Mouse (Mus musculus) CD8-positive naive resting alpha-beta T cell, adult 2 months (primary cell): Measurements from ENCODE around the gene Syk.
A peak's percentile ranks its signal among the peaks of the same experiment; 100 is the strongest.

Experiments
- DNase-seq, 2 experiments: peaks; one replicate each; pipeline ENCODE4 v3.0.0; 2022; ENCODE audit warnings: low read depth in 2 of 2, low spot score in 2 of 2

The Syk gene

DNA sequence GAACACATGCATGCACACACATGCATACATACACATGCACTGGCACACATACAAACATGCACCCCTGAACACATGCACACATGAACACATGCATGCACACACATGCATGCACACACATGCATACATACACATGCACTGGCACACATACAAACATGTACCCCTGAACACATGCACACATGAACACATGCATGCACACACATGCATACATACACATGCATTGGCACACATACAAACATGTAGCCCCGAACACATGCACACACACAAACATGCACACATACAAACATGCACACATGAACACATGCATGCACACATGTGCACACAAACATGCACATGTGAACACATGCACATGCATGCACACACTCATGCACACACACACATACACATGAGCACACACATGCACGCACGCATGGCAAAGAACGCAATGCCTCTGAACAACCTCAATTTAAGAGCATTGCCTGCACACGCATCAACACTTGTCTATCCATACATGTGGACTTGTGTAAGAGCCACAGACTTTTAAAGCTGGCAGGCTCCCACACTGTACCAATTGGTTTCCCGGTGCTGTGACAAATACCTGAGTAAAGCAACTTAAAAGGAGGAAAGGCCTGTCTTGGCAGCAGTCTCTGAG lies 66.9 kb downstream of the Syk start:
- DNase-seq, result no peak

DNA sequence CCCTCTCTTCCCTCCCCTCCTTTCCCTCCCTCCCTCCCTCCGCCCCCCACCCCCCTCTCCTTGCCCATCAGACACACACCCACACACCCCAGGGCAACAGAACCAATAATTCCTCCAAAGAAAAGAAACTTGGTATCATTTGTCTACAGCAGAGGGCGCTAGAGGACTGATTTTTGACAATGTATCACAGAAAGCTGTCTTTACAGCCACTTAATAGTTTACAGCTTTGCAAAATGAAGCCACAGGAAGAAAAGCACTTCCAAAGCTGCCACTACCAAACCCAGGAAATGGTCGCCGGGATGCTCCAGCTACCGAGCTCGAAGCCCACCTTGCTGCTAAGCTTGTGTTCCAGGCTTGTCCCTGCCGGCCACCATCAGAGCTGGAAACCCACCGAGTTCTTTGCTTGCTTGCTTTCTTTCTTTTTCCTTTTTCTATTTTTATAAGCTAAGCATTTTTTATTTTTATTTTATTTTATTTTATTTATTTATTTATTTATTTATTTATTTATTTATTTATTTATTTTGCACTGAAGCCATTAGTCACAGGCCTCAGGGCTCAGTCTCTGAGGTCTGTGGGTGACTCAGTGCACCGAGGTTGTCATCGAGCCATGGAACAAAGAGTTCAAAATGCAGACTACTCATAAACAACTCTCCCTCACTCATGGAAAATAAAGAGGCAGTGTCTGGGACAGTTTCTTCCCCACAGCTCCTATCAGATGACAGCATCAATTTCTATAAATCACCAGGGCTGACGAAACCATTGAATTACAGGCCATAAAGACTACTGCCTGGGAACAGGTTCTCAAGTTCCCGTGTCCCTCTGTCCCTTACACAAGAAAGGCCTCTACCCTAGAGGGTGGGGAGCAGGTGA lies 68.6 kb downstream of the Syk start:
- DNase-seq, result peak; percentile 34 to 51

DNA sequence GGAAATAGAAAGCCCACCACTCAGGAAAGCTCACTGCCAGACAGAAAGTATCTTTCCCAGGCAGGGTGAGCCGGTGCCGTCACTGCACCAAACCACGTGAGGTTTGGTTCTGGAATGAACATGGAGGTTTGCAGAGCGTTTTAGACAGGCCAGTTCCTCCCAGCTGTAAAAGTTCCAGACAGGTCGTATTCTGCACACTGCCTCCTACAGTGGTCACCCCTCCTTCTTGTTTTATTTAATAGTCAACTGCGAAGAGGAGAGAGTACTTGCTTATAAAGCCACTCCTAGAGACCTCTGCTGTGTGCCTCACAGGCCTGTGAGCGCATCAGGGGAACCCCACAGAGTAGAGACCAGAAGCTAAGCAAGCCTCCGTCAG lies 69.3 kb downstream of the Syk start:
- no peak for DNase-seq

DNA sequence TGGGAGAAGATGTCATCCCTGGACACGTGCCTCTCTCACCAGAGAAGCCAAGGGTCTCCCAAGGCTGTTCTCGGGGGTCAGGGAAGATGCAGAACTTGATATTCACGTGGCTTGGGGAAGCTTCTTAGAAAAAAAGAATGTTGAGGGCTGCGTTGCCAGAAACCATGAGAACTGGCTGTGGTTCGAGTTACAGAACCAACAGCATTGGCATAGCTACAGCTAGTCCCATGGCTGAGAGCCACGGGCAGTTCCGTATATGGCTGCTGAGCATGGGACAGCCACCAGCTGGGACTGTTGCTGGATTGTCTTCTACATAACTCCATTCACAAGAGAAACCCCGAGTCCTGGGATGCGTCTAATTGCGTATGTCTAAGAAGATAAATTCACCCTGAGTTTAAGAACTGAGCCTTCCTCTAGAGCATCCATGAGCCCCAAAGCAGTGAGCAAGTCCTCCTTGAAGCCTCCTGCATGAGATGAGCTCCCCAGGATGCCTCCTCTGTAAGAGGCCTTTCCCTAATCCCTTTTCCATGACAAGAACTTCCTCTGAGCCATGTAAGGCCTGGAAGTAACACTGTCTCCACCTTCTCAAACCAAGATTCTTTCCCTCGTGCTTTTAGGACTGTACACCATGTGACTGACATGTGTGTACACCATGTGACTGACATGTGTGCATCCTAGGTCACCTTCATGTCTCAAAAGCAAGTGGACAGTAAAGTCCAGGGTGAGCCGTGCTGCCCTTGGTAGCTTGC lies 71.3 kb downstream of the Syk start:
- no peak for DNase-seq

DNA sequence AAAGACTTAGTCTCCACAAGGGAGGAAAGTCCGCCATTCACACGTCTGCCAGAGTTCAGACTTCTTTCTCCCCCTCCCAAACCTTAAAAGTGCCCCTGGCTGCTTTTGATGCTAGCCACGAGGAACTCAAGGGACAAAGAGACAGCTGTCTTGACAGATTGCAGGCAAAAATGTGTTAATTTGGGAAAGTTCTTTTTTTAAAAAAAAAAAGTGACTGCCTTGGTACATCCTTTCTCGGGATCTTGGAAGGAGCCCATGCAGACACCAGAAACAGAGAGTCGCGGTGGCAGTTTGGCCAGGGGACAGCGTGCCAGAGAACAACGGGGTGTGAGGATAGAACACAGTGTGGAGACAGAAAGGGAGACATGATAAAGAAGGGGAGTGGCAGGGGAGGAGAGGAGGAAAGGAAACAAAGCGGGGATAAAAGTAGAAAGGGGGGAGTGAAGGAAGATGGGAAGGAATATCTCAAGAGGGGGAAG lies 71.9 kb downstream of the Syk start:
- DNase-seq, result no peak

DNA sequence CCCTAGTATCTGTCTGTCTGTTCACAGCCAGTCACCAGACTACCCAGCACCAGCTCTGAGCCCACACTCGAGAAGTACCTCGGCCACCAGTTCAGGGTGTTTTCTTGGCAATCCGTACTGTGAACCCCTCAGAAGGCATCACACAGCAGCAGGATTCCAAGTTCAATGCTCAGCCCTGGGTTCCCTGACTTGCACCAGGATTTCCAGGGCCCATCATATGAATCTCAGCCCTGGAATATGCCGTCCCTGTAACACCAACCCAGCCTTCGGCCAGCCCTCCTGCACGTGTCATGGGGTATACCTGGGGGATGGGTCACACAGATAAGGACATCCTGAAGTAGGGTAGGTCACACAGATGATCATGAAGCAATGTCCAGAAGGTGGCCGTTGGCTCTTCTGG lies 75.0 kb downstream of the Syk start:
- no peak for DNase-seq

DNA sequence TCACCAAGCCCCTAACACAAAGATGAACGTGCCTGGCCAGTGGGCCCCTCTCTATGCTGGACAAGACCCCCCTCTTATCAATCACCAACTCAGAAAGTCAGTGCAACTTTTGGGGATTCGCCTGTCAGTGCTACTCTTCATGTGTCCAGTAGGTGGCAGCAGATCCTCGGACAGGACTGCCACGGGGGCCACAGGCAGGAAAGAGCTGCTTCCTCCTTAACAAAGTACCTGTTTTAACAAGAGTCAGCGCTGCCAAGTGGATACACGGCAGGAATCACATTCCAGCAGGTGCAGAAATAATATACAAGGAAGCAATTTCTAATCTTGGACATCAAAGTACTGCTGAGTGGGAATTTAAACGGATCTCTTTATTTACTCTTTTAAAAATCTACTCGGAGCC lies 75.5 kb downstream of the Syk start:
- peak; percentile 55 to 57 for DNase-seq

DNA sequence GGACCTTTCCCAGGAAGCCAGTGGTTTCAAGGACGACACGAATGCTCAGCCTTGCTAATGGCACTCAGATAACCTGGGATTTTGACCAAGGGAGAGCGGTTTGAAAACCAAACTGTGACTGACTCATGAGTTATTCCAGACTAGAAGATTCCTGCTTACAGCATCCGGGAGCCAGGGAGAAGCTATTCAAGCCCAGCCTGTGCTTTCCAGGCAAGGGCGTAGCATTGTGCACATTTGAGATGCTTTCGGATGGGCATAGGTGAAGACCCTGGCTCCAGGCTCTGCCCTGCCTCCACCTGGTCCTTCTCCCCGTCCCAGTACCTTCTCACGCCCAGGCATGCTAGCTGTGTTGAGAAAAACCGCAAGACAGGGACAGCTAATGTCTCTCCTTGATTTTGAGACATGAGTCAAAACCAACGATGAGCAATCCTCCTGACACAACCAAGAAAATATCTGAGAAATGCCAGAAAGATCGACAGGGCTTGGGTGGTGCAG lies 76.2 kb downstream of the Syk start:
- no peak for DNase-seq

DNA sequence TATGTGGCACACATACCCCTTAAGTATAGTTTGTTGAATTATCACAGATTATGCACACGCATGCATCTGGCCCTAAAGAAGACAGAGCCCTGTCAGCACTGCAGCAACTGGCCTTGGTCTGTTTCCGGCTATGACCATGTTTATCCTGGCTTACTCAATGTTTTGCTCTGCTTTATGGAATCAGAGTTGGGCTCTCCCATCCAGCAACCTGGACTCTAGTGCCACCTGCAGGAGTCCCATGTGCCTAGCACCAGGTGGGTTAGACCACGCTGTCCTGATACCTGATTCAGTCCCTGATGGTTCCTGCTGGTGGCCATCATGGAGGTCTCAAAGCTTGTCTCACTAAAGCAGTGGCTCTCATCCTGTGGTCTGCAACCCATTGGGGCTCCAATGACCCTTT lies 86.9 kb downstream of the Syk start:
- no peak for DNase-seq

DNA sequence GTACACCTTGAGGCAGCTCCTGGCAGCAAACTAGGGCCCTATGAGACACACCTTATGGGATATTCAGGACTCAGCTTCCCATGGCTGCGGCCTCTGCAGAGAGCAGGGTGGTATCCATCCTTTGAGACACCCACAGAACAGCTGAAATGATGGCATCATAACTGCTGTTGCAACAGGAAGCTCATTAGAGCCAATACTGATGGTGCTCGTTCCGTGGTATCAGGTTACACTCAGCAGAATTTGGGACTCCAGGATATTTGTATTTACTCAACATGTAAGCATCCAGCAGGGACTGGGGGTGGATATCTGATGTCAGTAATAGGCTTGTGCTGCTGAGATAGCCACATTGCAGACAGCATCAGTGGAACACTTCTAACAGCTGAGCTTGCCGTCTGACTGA lies 90.3 kb downstream of the Syk start:
- DNase-seq, result no peak

DNA sequence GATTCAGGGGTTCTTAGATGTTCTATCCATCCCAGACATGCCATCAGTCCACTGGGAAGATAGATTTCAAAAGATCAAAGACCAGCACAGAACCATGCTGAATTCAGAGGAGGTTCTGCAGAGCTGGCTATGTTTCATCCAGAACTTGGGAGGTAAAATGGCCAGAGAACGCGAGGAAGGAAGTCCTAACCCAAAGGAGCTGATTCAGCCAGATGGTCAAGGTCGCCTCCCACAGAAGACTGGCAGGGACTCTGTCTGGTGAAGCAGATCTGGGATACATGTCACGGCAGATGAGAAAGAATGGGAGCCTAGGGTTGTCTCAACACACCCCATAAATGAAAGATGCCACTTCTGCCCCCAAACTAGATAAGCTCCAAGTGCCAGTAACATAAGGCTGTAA lies 90.9 kb downstream of the Syk start:
- no peak for DNase-seq

DNA sequence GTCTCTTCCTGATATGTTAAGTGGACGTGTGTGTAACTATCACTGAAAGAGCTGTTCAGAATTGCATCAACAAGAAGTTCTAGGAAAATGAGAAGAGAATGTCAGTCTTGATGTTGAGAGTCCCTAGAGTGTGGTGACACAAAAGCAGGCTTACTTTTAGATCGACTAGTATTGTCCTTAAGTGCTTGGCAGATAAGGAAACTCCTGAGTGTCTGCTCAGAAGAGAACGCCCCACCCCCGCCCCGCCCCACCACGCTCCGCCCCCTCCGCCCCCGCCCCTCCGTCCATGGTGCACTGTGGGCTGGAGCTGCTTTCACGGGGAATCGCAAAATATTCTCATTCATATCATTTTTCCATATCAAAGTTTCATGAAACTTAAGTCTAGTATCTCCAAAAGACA lies 91.9 kb downstream of the Syk start:
- no peak for DNase-seq

DNA sequence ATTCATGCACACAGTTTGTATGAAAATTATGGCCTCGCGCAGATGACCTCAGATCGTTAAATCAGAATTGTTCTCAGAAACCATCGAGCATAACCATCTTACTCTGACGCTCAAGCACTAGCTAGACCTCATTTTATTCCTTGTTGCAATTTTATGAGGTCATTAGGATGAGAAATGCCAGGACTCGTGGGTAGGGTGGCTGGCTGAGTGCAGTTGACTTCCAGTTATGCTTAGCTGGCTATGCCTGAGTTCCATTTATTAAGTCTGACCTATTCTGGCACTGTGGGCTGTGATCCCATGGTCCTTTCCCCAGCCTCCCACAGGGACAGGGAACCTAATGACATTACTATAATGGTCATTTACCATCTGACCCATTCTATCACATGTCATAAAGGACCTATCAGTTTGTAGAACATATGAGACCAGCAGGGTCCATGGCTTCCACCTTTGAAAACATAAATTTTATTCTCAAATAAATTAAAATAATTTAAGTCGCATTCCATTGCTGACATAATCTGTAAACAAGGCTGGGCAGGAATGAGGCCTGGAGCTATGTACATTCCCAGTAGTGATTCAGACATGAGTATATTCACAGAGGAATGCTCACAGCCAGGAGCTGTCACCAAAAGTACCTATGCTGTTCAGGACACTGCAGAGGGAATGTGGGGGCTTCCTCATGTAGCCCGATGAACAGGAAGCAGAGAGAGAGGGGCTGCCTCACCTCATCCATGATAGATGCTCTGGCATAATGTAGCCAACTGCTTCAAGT lies 92.7 kb downstream of the Syk start:
- DNase-seq, result no peak

DNA sequence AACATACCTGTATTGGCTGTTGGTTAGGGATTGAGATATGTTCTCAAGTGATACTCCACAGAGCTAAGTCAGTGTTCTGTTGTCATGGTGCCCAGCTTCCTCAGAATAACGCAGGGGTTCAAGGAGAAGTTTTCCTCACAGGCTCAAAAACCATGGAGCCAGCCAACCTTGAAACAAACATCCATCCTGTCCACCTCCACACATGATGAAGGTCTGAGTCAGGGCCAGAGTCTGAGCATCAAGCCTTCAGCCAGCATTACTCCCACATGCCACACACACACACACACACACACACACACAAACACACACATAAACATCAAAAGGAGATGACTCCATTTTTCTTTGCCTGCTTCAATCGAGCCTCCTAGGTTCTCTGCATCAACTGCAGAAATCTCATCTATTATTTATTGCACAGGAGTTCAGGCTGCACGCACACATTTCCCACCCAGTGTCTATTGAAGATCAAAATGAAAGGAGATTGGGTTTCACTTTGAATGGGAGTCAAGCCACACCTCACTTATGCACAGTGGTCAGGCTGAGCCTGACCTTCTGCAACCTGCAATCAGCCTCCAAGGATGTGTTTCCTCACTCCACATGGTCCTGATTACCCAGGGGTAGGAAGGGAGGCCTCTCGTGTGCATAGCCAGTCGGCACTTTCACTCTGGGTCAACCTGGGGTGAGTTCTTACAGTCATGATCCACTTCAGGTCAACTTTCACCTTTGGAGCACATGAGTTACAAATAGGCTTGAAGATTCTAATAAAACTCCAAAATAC lies 93.9 kb downstream of the Syk start:
- DNase-seq, result no peak

DNA sequence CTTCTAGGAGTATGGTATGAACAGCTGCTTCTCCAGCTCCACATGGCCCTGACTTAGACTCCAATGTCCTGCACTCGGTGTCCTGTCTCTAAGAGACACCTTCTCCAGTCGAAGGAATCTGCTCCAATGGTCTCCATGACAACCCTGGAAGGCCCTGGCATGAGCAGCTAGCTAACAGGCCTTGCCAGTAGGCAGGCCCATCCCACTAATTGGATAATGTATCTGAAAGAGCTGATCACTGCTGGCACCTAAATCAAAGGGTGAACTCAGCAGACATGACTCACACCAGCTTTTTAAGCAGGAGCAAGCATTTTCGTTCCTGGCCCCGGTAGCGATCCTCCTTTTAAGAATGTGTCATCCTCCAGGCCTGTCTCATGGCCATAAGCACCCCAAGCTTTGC lies 96.9 kb downstream of the Syk start:
- DNase-seq, result no peak

DNA sequence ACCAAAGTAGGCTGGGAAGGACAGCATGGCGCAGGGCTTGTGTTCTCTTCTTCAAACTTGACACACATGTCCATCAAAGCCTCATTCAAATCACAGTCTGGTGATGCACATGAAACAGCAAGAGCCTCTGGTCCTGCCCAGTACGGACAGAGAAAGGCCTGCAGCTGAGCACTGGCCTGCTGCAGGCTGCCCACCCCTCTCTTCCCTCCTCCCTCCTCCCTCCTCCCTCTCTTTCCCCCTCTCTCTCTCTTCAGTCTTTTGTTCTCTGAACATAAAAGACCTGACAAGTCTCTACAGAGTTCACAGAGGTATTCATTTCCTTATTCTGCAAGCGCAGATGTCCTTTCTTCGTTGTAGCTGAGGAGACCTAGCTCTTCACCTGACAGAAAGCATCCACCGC lies 99.1 kb downstream of the Syk start:
- DNase-seq, result no peak

DNA sequence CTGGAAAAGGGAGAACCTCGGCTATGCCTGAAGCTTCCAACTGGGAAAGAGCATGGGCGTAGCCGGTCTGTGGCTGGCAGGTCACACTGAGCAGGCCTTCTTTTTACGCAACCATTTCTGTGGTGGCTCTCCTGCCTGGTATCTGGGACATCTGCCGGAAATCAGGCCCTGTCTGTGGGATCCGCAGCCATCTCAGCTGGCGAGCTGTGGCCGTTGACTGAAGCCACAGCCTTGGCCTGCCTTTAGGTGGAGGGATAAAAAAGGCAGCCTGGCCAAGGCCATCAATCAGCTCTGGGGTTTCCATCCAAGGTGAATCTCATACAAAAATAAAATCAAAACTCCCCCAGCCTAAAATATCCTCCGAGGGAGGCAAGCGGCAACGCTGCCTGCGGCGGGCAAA lies 107.5 kb downstream of the Syk start:
- DNase-seq, result no peak

DNA sequence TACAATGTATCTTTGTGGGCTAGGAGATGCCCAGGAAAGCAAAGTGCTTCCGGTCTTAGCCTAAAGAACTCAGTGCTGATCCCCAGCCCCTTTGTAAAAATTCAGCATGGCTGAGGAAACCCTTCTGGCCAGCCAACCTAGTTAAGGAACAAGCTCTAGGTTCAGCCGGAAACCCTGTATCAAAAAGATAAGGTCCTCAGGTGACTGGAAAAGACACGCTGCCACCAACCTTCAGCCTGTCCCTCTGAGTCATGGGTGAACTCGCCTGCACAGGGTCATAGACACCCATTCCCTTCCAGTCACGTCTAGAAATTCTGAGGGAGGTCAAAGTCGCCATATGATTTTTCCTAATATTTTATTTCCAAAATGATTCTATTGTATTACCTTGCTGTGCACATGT lies 109.3 kb downstream of the Syk start:
- no peak for DNase-seq

DNA sequence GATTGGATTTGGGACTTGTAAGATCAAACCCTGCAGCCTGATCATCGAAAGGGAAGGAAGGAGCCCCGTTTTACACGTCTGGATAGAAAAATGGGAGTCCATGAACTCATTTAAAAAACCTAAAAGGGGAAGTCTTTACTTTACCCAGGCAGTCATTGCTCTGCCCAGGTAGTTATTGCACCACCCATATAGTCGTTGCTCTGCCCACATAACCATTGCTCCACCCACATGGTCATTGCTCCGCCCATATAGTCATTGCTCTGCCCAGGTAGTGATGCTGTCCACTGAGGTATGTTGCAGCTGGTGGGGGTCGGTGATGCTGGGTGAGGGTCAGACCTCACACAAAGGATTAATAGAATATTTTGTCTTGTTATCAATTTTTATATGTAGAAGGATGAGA lies 111.9 kb downstream of the Syk start:
- DNase-seq, result no peak
